Mouse (Mus musculus): Measurements from ENCODE around the gene Spata13.

The Spata13 gene

GRCm38 (mm10) chr14:60715686-60716085, 81.9 kb downstream of the Spata13 start:
- no peak for DNase-seq (ENCODE audit: low spot score)

GRCm38 (mm10) chr14:60721304-60721703, 87.5 kb downstream of the Spata13 start:
- DNase-seq (ENCODE audit: low spot score), result no peak

GRCm38 (mm10) chr14:60721938-60722337, 88.1 kb downstream of the Spata13 start:
- DNase-seq (ENCODE audit: low spot score), result no peak

GRCm38 (mm10) chr14:60726091-60726490, 92.3 kb downstream of the Spata13 start:
- DNase-seq (ENCODE audit: low spot score), result no peak

- no peak for DNase-seq (ENCODE audit: low spot score)
Observed at GRCm38 (mm10) chr14:60727130-60727529, 93.3 kb downstream of the Spata13 start.

- no peak for DNase-seq (ENCODE audit: low spot score)
Observed at GRCm38 (mm10) chr14:60732081-60732480, 98.3 kb downstream of the Spata13 start.

GRCm38 (mm10) chr14:60732787-60733186, 99.0 kb downstream of the Spata13 start:
- no peak for DNase-seq (ENCODE audit: low spot score)

- DNase-seq (ENCODE audit: low spot score), result no peak
Observed at GRCm38 (mm10) chr14:60733706-60734105, 99.9 kb downstream of the Spata13 start.

- DNase-seq (ENCODE audit: low spot score), result no peak
Observed at GRCm38 (mm10) chr14:60735206-60735605, 101.4 kb downstream of the Spata13 start.

GRCm38 (mm10) chr14:60735848-60736547, 102.2 kb downstream of the Spata13 start:
- DNase-seq (ENCODE audit: low spot score), result no peak

GRCm38 (mm10) chr14:60736591-60737192, 102.9 kb downstream of the Spata13 start:
- DNase-seq (ENCODE audit: low spot score), result no peak

GRCm38 (mm10) chr14:60737202-60737611, 103.4 kb downstream of the Spata13 start:
- DNase-seq (ENCODE audit: low spot score), result no peak

- DNase-seq (ENCODE audit: low spot score), result no peak
Observed at GRCm38 (mm10) chr14:60738434-60738938, 104.7 kb downstream of the Spata13 start.

- DNase-seq (ENCODE audit: low spot score), result no peak
Observed at GRCm38 (mm10) chr14:60739155-60739554, 105.4 kb downstream of the Spata13 start.

GRCm38 (mm10) chr14:60739616-60740015, 105.8 kb downstream of the Spata13 start:
- DNase-seq (ENCODE audit: low spot score), result no peak

GRCm38 (mm10) chr14:60740507-60740906, 106.7 kb downstream of the Spata13 start:
- no peak for DNase-seq (ENCODE audit: low spot score)

- DNase-seq (ENCODE audit: low spot score), result no peak
Observed at GRCm38 (mm10) chr14:60741033-60741432, 107.2 kb downstream of the Spata13 start.

- DNase-seq (ENCODE audit: low spot score), result no peak
Observed at GRCm38 (mm10) chr14:60741490-60741981, 107.7 kb downstream of the Spata13 start.

- no peak for DNase-seq (ENCODE audit: low spot score)
Observed at GRCm38 (mm10) chr14:60743681-60744080, 109.9 kb downstream of the Spata13 start.

GRCm38 (mm10) chr14:60745201-60745600, 111.4 kb downstream of the Spata13 start:
- no peak for DNase-seq (ENCODE audit: low spot score)

- no peak for DNase-seq (ENCODE audit: low spot score)
Observed at GRCm38 (mm10) chr14:60746141-60746540, 112.3 kb downstream of the Spata13 start.

GRCm38 (mm10) chr14:60747154-60747870, 113.5 kb downstream of the Spata13 start:
- DNase-seq (ENCODE audit: low spot score), result no peak

GRCm38 (mm10) chr14:60749880-60750279, 116.1 kb downstream of the Spata13 start:
- DNase-seq (ENCODE audit: low spot score), result no peak

Measured in left cerebral cortex, adult 11 months (tissue).